Mouse (Mus musculus) 3134 (cell line): ENCODE measurements around the gene Gpn2.

ENCODE experiments used
- DNase-seq: peaks from one replicate; pipeline ENCODE4 v3.0.0-alpha.2; 2011; ENCODE audit warnings: low spot score; ENCODE audit not compliant: insufficient read length; ENCODE audit errors: extremely low read depth

Gpn2 gene

GRCm38 (mm10) chr4:133592570-133592969, 8.4 kb downstream of the Gpn2 start:
- no peak for DNase-seq

- DNase-seq = no peak
These were observed 11.4 kb downstream of the Gpn2 start for GRCm38 (mm10) chr4:133595538-133595937.

GRCm38 (mm10) chr4:133596084-133596483, 11.9 kb downstream of the Gpn2 start:
- DNase-seq = no peak

GRCm38 (mm10) chr4:133598616-133599015, 14.5 kb downstream of the Gpn2 start:
- no peak for DNase-seq

- DNase-seq = no peak
These were observed 15.0 kb downstream of the Gpn2 start for GRCm38 (mm10) chr4:133599116-133599515.

- DNase-seq = peak; percentile 92
These were observed 15.5 kb downstream of the Gpn2 start for GRCm38 (mm10) chr4:133599571-133600073.

GRCm38 (mm10) chr4:133600306-133600705, 16.1 kb downstream of the Gpn2 start:
- DNase-seq = no peak

GRCm38 (mm10) chr4:133601721-133602218, 17.6 kb downstream of the Gpn2 start, which contains the start of gene Sfn:
TSS of gene Sfn (minus strand) at chr4:133602168.
- no peak for DNase-seq

GRCm38 (mm10) chr4:133603056-133603455, 18.9 kb downstream of the Gpn2 start:
- no peak for DNase-seq

- peak; percentile 61 for DNase-seq
These were observed 20.0 kb downstream of the Gpn2 start for GRCm38 (mm10) chr4:133604175-133604574.

- no peak for DNase-seq
These were observed 20.7 kb downstream of the Gpn2 start for GRCm38 (mm10) chr4:133604856-133605255.

GRCm38 (mm10) chr4:133605330-133605729, 21.2 kb downstream of the Gpn2 start:
- DNase-seq = no peak

GRCm38 (mm10) chr4:133607284-133607683, 23.1 kb downstream of the Gpn2 start:
- no peak for DNase-seq

GRCm38 (mm10) chr4:133609719-133610118, 25.6 kb downstream of the Gpn2 start:
- peak; percentile 47 for DNase-seq

- DNase-seq = no peak
These were observed 27.7 kb downstream of the Gpn2 start for GRCm38 (mm10) chr4:133611815-133612214.

GRCm38 (mm10) chr4:133612416-133612815, 28.3 kb downstream of the Gpn2 start:
- DNase-seq = no peak

- peak; percentile 74 for DNase-seq
These were observed 28.9 kb downstream of the Gpn2 start for GRCm38 (mm10) chr4:133613026-133613425.

- no peak for DNase-seq
These were observed 29.7 kb downstream of the Gpn2 start for GRCm38 (mm10) chr4:133613867-133614266.

- peak; percentile 92 for DNase-seq
These were observed 30.2 kb downstream of the Gpn2 start for GRCm38 (mm10) chr4:133614274-133614761.

GRCm38 (mm10) chr4:133615416-133615815, 31.3 kb downstream of the Gpn2 start:
- DNase-seq = no peak

- no peak for DNase-seq
These were observed 33.8 kb downstream of the Gpn2 start for GRCm38 (mm10) chr4:133617936-133618335.

GRCm38 (mm10) chr4:133619473-133620136, 35.4 kb downstream of the Gpn2 start:
- no peak for DNase-seq
